Mouse (Mus musculus) liver, adult 2 months (tissue): Measurements from ENCODE around the gene Bnc2.

Experiments used
- CTCF ChIP-seq: fragments of 200-500 bp; IDR thresholded peaks from 2 replicates; pipeline ENCODE4 v1.5.1; 2011; ENCODE audit warnings: low read depth, low read length, control low read depth
- POLR2A ChIP-seq: fragments of 200-500 bp; IDR thresholded peaks from 2 replicates; pipeline ENCODE4 v1.6.1; 2011; ENCODE audit warnings: low read length, control low read depth; ENCODE audit not compliant: insufficient read depth; ENCODE audit errors: extremely low read depth

DNA sequence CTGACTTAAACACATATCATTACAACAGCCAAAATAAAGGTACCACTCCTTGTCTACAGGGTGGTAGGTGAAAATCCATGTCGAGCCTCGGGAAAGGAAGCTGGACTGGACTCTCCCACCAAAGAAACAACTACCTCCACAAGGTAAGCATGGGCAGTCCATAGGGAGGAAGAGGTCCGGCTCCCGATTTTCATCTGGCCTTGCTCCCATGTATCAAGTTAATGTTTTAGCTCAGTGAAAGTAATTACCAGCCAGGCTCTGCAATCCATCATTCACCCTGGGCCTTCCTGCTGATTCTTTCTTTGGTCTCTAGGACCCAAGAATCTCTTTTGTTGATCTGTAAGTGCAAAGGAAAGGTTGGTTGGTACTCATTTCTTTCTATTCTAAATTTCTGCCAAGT lies 65.2 kb downstream of the Bnc2 start:
- TF ChIP-seq CTCF, result no peak
- no peak for TF ChIP-seq POLR2A
